Mouse (Mus musculus) ES-CJ7 (cell line): ENCODE measurements at regions not wholly inside any gene's neighbourhood (a gene's known extent, or its start where the extent isn't known, plus 50 kb on each side); places are given as distances from the start of the nearest gene placed in this dataset.
"Not testable (repeated sequence)": the region's sequence is repeated elsewhere in the genome, so short reads cannot be mapped to it uniquely, and the experiment has no call there.

ENCODE experiments used
- DNase-seq: peaks from one replicate; pipeline ENCODE4 v3.0.0; 2011; ENCODE audit warnings: low read depth, low spot score

DNA sequence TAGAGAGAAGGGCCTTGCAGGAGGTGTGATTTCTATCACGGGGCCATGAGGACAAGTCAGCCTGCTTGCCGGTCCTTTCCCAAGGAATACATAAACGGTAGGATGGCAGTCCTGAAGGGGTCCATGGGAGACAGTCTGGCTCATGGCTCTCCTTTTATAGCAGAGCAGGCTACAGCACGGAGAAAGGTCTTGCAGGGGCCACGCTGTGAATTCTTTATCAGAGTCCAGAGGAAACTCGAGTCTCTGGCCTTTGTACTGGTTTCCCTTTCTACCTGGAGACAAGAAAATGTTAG is 1984.0 kb downstream of the 4930444P10Rik start:
- DNase-seq = no peak

- no peak for DNase-seq
These were observed 1984.5 kb downstream of the 4930444P10Rik start for GRCm38 (mm10) chr1:14108450-14109189.

DNA sequence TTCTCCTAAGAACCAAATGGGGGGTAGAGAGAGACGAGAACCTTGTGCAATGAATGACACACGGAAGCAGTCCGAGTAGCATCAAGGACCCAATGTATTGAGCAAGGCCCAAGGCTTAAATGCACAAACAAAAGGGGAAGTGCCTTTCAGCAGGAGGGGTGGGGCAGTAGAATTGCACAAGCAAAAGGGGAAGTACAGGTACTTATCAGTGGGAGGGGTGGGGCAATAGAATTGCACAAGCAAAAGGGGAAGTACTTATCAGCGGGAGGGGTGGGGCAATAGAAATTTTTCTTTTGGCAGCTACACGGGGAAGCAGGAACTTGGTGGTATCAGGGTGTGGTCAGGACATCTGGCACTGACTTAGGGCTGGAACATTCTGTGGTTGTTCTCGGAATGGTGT is 1987.6 kb downstream of the 4930444P10Rik start:
- not testable (repeated sequence) for DNase-seq

DNA sequence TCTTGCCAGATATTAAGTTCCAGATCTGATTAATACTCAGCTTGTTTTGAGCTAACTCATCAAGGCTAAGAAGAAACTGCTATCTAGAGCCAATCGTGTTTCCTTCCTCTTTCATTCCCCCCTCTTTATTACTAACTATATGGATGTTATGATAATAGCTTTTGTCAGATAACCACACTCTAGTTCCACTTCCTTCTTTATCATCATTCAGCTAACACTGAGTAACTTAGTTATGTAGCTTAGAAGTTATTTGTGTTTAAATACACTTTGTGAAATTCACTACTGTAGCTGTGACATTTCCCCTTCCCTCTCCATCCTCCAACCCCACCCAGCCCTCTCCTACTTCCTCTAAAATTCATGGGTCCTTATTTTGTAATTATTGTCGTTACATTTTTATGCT is 1988.6 kb downstream of the 4930444P10Rik start:
- DNase-seq = no peak

DNA sequence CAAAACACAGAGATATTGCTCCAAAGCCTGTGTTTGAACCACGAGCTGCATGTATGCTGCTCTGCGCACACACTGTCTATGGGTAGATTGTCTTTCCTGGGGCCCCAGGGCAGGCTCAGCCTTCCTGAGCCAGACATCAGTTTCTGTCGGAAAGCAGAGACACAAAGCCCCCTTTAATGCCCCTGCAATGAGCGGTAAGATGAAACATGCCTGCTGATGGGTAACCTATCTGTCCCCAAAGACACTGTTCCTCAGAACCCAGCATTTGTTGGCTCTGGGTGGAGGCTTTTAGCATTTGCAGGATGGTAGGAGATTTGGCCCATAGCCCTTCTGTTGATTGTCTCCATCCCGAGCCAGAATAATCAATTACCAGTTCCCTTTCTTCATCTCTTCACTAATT is 1994.1 kb downstream of the 4930444P10Rik start:
- no peak for DNase-seq

GRCm38 (mm10) chr1:14097567-14098228 is 1995.4 kb downstream of the 4930444P10Rik start:
- no peak for DNase-seq

DNA sequence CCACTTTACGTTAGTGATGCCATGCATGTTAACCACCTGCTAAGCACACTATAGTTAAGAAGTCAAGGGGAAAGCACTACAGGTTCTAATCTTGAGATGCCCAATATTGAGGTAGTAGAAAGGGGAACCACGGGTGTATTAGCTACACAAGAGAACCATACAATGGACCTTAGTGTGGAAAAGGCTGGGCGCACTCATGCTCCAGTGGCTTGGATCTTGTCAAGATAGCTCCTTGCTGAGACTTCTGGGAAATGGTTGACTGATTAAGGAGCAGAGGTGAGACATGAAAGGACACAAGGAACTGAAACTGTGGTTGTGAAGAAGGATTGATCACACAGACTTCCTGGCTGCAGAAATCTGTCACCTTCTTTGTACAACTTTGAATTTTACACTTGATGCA is 2028.3 kb downstream of the 4930444P10Rik start:
- no peak for DNase-seq

DNA sequence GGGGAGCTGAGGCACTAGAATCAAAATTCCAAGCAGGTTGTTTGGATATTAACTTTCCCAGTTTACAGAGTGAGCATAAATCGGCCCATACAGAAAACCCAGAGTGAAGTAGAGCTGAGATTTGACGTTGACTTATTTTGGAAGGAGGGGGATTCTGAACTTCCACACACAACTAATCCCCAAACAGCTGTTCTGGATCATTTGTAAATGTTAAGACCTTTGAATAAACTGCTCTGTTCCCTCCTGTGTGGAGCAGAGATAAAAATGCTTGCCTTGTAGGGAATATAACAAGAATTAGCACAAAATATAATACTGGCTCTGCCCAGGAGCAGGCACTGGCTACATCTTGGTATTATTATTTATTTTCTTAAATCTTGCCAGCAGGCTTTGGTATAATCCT is 2057.0 kb downstream of the 4930444P10Rik start:
- DNase-seq = no peak

DNA sequence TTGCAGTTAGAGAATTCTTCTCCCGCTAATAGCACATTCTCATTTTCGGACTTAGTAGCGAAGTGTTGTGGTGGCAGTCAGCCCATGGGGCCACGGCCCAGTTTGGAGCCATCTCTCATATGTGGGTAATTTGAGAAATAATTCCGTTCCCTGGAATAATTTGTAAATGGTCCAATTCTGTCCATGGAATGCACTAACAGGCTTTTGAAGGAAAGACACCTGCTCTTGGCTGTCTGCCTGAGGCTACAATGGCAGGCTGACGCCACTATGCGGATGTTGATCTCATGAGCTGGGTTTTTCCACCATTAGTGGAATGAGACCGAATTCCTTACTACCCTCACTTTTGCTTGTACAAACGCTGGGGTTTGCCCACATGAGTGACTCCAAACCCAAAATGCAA is 2081.6 kb downstream of the 4930444P10Rik start:
- no peak for DNase-seq

DNA sequence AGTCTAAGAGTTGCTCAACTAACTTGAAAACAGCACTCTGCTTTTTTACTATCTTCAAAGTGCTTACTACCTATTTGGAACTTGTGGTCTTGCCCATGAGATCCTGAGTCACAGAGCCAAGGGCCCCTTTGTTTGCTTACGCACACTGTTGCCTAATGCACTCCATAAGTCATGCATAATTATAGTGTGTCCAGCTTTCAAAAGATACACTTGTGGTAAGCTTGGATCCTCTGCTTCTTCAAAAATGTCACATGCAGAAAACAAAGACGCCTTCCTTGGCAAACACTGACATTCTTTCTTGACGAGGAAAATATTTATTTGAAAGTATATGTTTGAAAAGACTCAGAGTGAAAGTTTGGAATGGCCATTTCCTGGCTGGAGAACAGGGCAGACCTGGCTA is 2082.3 kb downstream of the 4930444P10Rik start:
- no peak for DNase-seq

DNA sequence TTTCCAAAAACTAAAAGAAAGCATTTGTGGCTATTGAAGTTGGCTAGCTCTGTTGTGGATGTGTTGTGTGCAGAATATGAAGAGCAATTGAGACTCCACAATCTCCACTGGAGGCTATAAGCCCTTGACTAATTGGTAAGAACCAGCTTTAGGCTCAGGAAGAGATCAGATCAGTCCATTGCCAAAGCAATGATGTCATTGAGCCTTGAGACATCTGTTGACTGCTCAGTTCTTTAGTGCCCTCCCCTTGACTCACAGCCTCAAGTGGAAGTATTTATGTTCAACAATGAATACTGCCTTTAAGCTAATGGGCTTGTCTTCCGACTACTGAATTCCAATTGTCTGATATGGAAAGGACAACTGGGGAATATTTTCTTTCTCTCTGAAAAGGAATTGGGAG is 2090.6 kb downstream of the 4930444P10Rik start:
- peak; percentile 19 for DNase-seq

DNA sequence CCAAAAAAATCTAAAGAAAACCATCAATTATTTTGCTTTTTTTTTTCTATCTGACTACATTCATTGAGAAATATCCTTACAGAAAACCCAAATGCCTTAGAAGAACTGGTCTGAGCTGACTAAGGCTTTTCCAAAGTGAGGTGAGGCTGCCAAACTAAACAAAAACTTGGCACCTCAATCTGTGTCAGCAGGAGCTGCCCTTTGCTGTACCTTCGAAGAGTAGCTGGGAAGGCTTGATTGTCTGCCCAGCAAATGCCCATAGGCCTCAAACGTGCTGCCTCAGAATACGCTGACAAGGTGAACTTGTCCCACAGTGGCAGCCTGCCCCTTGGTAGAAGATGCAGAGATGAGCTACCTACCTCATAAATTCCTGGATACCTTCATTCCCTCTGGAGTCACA is 2091.7 kb downstream of the 4930444P10Rik start:
- DNase-seq = peak; percentile 11

GRCm38 (mm10) chr1:14000605-14001395 is 2092.3 kb downstream of the 4930444P10Rik start:
- peak; percentile 77 for DNase-seq

- DNase-seq = no peak
These were observed 2094.9 kb downstream of the 4930444P10Rik start for GRCm38 (mm10) chr1:13998178-13998708.

- DNase-seq = no peak
These were observed 2099.2 kb downstream of the 4930444P10Rik start for GRCm38 (mm10) chr1:13993825-13994509.

DNA sequence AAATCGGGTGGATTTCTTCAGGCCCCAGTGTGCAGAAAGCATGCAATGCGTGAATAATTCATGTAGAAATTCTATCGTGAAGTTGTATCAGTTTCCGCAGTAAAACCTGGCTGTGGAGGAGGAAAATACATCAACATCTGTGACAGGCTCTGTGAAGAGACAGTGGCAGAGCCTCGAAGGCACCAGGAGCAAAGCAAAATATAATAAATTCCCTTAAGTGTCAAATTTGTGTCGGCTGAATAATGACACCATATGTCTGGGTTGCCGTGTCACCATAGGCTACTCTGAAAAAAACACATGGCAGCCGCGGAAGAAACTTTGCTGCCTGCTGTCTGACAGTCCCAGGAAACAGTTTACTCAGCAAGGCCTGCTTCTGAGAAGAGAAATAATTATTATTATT is 2100.1 kb downstream of the 4930444P10Rik start:
- DNase-seq = no peak

DNA sequence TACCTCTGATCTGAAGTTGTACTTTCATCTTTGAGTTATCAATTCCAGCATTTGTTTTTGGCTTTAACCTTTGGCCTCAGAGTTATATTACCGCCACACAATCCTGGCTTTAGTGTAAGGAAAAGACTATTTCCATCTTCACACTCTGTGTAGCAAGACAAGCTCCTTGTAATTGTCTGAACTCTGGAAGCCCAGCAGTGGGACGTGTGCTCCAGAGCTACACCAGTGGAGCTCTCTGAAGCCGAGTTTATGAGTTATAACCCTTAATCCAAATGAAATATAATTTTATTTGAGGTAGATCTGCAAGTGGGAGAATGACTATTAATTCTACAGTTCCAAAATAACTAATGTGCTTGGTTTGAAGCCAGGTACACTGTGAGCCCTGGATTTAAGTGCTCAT is 2103.8 kb downstream of the 4930444P10Rik start:
- no peak for DNase-seq

- DNase-seq = no peak
These were observed 2108.3 kb downstream of the 4930444P10Rik start for GRCm38 (mm10) chr1:13984833-13985232.

DNA sequence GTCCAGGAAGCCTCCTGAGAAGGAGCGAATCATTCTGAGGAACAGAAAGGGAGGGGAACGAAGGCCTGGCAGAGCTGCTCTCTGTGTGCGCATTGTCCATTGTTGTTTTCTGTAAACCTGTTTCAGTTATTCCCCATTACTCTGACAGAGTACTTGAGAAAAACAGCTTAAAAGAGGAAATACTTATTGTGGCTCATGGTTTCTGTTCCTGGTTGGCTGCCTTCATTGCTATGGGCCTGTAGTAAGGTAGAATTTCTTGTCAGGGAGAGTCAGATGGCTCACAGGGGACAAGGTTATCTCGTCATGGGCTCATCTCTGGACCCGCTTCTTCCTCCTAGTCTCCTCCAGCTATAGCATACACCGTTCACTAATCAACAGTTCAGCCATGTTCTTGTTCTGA is 2112.9 kb downstream of the 4930444P10Rik start:
- no peak for DNase-seq

- DNase-seq = no peak
These were observed 2114.5 kb downstream of the 4930444P10Rik start for GRCm38 (mm10) chr1:13978640-13979039.

DNA sequence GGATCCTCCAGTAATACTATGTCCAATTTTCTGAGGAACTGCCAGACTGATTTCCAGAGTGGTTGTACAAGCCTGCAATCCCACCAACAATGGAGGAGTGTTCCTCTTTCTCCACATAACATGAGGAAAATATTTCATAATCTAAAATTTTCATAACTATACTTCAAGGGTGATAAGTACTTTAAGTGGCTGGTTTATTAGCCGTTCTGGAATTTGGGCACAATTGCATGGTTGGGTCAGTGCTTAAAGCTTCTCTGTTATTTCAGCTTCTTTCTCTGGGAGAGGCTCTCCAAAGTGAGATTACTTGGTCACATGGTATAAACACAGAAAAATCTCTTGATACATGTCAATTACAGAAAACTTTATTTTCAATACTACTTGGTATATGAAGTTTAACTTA is 2115.9 kb downstream of the 4930444P10Rik start:
- no peak for DNase-seq

DNA sequence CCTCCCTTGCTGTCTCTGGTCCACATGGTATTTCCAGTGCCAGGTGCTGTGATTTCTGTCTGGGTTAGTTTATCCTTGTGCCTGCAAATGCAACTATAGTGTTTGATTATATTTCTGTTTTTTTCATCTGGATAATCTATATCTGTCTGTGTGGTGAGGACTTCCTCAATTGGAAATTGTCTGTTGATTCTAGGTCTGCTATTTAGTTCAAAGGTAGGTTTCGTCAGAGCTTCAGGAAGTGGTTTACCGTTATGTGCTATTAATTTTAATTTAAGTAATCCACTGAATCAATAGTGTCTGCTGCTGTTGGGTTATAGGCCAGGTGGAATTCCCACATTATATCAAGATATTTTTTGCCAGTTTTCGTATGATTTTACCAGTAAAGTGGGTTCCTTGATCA is 2143.9 kb downstream of the 4930444P10Rik start:
- DNase-seq = no peak
